Mouse (Mus musculus): ENCODE results near the gene Tas2r143. TPM values are rescaled to one million over a fixed set of nuclear protein-coding genes. Genes with fewer than 3 reads are reported as not detected.

Gene Tas2r143
- polyA plus RNA-seq, 1 experiment from 2014 or later = not detected

GRCm38 (mm10) chr6:42362497-42362896 lies 37.5 kb upstream of the Tas2r143 start:
- Histone ChIP-seq H3K27ac (replicated peaks) (no peak overlapping the region), H3K4me2 (replicated peaks; ENCODE audit: low read depth) (no peak overlapping the region), H3K36me3 (ENCODE audit: control insufficient read depth, insufficient read depth, low read length) (peaks cover 29% of the 10 kb centered on the region), H3K9ac (ENCODE audit: low read length) (no peak overlapping the region), H3K27me3 (ENCODE audit: control insufficient read depth, insufficient read depth, low read length) (no peaks in the 10 kb centered on the region), H3K9me3 (ENCODE audit: control insufficient read depth, low read length) (no peaks in the 10 kb centered on the region), H3K4me1 (replicated peaks; ENCODE audit: control insufficient read depth, insufficient read depth) (no peaks in the 10 kb centered on the region), H3K4me3 (ENCODE audit: low read depth, low read length) (no peak overlapping the region)
- TF ChIP-seq CTCF (IDR thresholded peaks at IDR 0.05; ENCODE audit: low read depth) (no peak), EP300 (optimal IDR thresholded peaks at IDR 0.05) (no peak)
- DNase-seq (ENCODE audit: low spot score) (no peak), ATAC-seq (ENCODE audit: low FRiP score, low TSS enrichment) (no peak)
- 74% methylated on average over 1 of the region's 1 CpGs for WGBS

- Histone ChIP-seq H3K4me1 (replicated peaks; ENCODE audit: control insufficient read depth, insufficient read depth) (no peaks in the 10 kb centered on the region), H3K4me2 (replicated peaks; ENCODE audit: low read depth) (no peak overlapping the region), H3K9ac (ENCODE audit: low read length) (no peak overlapping the region), H3K4me3 (ENCODE audit: low read depth, low read length) (no peak overlapping the region), H3K27ac (replicated peaks) (no peak overlapping the region), H3K9me3 (ENCODE audit: control insufficient read depth, low read length) (no peaks in the 10 kb centered on the region), H3K36me3 (ENCODE audit: control insufficient read depth, insufficient read depth, low read length) (peaks cover 24% of the 10 kb centered on the region), H3K27me3 (ENCODE audit: control insufficient read depth, insufficient read depth, low read length) (no peaks in the 10 kb centered on the region)
- DNase-seq (ENCODE audit: low spot score) (no peak), ATAC-seq (ENCODE audit: low FRiP score, low TSS enrichment) (no peak)
- 65% methylated on average over 3 of the region's 3 CpGs for WGBS
- TF ChIP-seq EP300 (optimal IDR thresholded peaks at IDR 0.05) = no peak
- no peak for TF ChIP-seq CTCF (IDR thresholded peaks at IDR 0.05; ENCODE audit: low read depth)
These were observed 37.1 kb upstream of the Tas2r143 start for GRCm38 (mm10) chr6:42362974-42363373.

GRCm38 (mm10) chr6:42364066-42364465 lies 36.0 kb upstream of the Tas2r143 start:
- Histone ChIP-seq H3K4me1 (replicated peaks; ENCODE audit: control insufficient read depth, insufficient read depth) (no peaks in the 10 kb centered on the region), H3K9me3 (ENCODE audit: control insufficient read depth, low read length) (no peaks in the 10 kb centered on the region), H3K27me3 (ENCODE audit: control insufficient read depth, insufficient read depth, low read length) (no peaks in the 10 kb centered on the region), H3K4me2 (replicated peaks; ENCODE audit: low read depth) (no peak overlapping the region), H3K9ac (ENCODE audit: low read length) (no peak overlapping the region), H3K36me3 (ENCODE audit: control insufficient read depth, insufficient read depth, low read length) (peaks cover 20% of the 10 kb centered on the region; the same call in 1 of the 2 replicates), H3K27ac (replicated peaks) (no peak overlapping the region), H3K4me3 (ENCODE audit: low read depth, low read length) (no peak overlapping the region)
- no peak for TF ChIP-seq EP300 (optimal IDR thresholded peaks at IDR 0.05)
- TF ChIP-seq CTCF (IDR thresholded peaks at IDR 0.05; ENCODE audit: low read depth) = no peak
- DNase-seq (ENCODE audit: low spot score) = no peak
- ATAC-seq (ENCODE audit: low FRiP score, low TSS enrichment) = no peak
- WGBS = 92% methylated on average over 4 of the region's 4 CpGs

- Histone ChIP-seq H3K4me2 (replicated peaks; ENCODE audit: low read depth) (no peak overlapping the region), H3K4me3 (ENCODE audit: low read depth, low read length) (no peak overlapping the region), H3K4me1 (replicated peaks; ENCODE audit: control insufficient read depth, insufficient read depth) (no peaks in the 10 kb centered on the region), H3K36me3 (ENCODE audit: control insufficient read depth, insufficient read depth, low read length) (peaks cover 18% of the 10 kb centered on the region; the same call in 1 of the 2 replicates), H3K27ac (replicated peaks) (no peak overlapping the region), H3K9ac (ENCODE audit: low read length) (no peak overlapping the region), H3K27me3 (ENCODE audit: control insufficient read depth, insufficient read depth, low read length) (no peaks in the 10 kb centered on the region), H3K9me3 (ENCODE audit: control insufficient read depth, low read length) (no peaks in the 10 kb centered on the region)
- TF ChIP-seq CTCF (IDR thresholded peaks at IDR 0.05; ENCODE audit: low read depth) (no peak), EP300 (optimal IDR thresholded peaks at IDR 0.05) (no peak)
- ATAC-seq (ENCODE audit: low FRiP score, low TSS enrichment) (no peak), DNase-seq (ENCODE audit: low spot score) (no peak)
- 88% methylated on average over 15 of the region's 15 CpGs for WGBS
These were observed 35.4 kb upstream of the Tas2r143 start for GRCm38 (mm10) chr6:42364607-42365006.

- no peaks in the 10 kb centered on the region for H3K9me3 ChIP-seq (ENCODE audit: control insufficient read depth, low read length)
- ATAC-seq (ENCODE audit: low FRiP score, low TSS enrichment) (no peak), DNase-seq (ENCODE audit: low spot score) (no peak)
- H3K4me2 ChIP-seq (replicated peaks; ENCODE audit: low read depth) = no peak overlapping the region
- no peaks in the 10 kb centered on the region for H3K4me1 ChIP-seq (replicated peaks; ENCODE audit: control insufficient read depth, insufficient read depth)
- TF ChIP-seq CTCF (IDR thresholded peaks at IDR 0.05; ENCODE audit: low read depth) (no peak), EP300 (optimal IDR thresholded peaks at IDR 0.05) (no peak)
- peaks cover 15% of the 10 kb centered on the region; the same call in 1 of the 2 replicates for H3K36me3 ChIP-seq (ENCODE audit: control insufficient read depth, insufficient read depth, low read length)
- H3K4me3 ChIP-seq (ENCODE audit: low read depth, low read length) = no peak overlapping the region
- WGBS = 89% methylated on average over 6 of the region's 6 CpGs
- H3K27ac ChIP-seq (replicated peaks) = no peak overlapping the region
- no peaks in the 10 kb centered on the region for H3K27me3 ChIP-seq (ENCODE audit: control insufficient read depth, insufficient read depth, low read length)
- H3K9ac ChIP-seq (ENCODE audit: low read length) = no peak overlapping the region
These were observed 34.8 kb upstream of the Tas2r143 start for GRCm38 (mm10) chr6:42365215-42365614.

GRCm38 (mm10) chr6:42369870-42370269 lies 30.2 kb upstream of the Tas2r143 start:
- Histone ChIP-seq H3K9ac (ENCODE audit: low read length) (no peak overlapping the region), H3K27ac (replicated peaks) (no peak overlapping the region), H3K4me3 (ENCODE audit: low read depth, low read length) (no peak overlapping the region), H3K4me1 (replicated peaks; ENCODE audit: control insufficient read depth, insufficient read depth) (peaks cover 10% of the 10 kb centered on the region; the same call in 1 of the 2 replicates), H3K36me3 (ENCODE audit: control insufficient read depth, insufficient read depth, low read length) (no peaks in the 10 kb centered on the region), H3K27me3 (ENCODE audit: control insufficient read depth, insufficient read depth, low read length) (no peaks in the 10 kb centered on the region), H3K9me3 (ENCODE audit: control insufficient read depth, low read length) (no peaks in the 10 kb centered on the region), H3K4me2 (replicated peaks; ENCODE audit: low read depth) (no peak overlapping the region)
- no peak for DNase-seq (ENCODE audit: low spot score)
- WGBS = 49% methylated on average over 3 of the region's 3 CpGs
- ATAC-seq (ENCODE audit: low FRiP score, low TSS enrichment) = no peak
- no peak for TF ChIP-seq CTCF (IDR thresholded peaks at IDR 0.05; ENCODE audit: low read depth)
- no peak for TF ChIP-seq EP300 (optimal IDR thresholded peaks at IDR 0.05)
